Mouse (Mus musculus): Measurements from ENCODE around the gene Ly9. TPM values are rescaled to one million over a fixed set of nuclear protein-coding genes. Genes with fewer than 3 reads are reported as not detected.

Gene Ly9
- 0.10 TPM in 1 of 2 replicates, not detected in the other for polyA plus RNA-seq (2014; fragmentation: Nextera tagmentation; extraction: Ambion mirVana)

- WGBS = 88% methylated on average over 9 of the region's 9 CpGs
- H3K27me3 ChIP-seq (replicated peaks; ENCODE audit: control insufficient read depth, insufficient read depth, low read length) = no peaks in the 10 kb centered on the region
- H3K4me3 ChIP-seq (ENCODE audit: low read depth, low read length) = no peak within 1 kb of the TSS
- DNase-seq (ENCODE audit: low spot score) (no peak), ATAC-seq (no peak)
- no peaks in the 10 kb centered on the region for H3K4me1 ChIP-seq (ENCODE audit: control insufficient read depth, insufficient read depth, low read length)
- no peaks in the 10 kb centered on the region for H3K36me3 ChIP-seq (ENCODE audit: control insufficient read depth, insufficient read depth, low read length)
- no peak within 1 kb of the TSS for H3K27ac ChIP-seq (ENCODE audit: low read depth, low read length)
- H3K4me2 ChIP-seq (ENCODE audit: low read length) = no peak within 1 kb of the TSS
- no peaks in the 10 kb centered on the region for H3K9me3 ChIP-seq (replicated peaks; ENCODE audit: control insufficient read depth, low read length)
- no peak within 1 kb of the TSS for H3K9ac ChIP-seq (ENCODE audit: low read length)
These were observed at the start of gene Ly9 for GRCm38 (mm10) chr1:171607176-171607575. TSS of gene Ly9 (minus strand) at chr1:171607410.

- H3K4me2 ChIP-seq (ENCODE audit: low read length) = no peak within 1 kb of the TSS
- WGBS = 91% methylated on average over 5 of the region's 5 CpGs
- no peaks in the 10 kb centered on the region for H3K27me3 ChIP-seq (replicated peaks; ENCODE audit: control insufficient read depth, insufficient read depth, low read length)
- no peaks in the 10 kb centered on the region for H3K4me1 ChIP-seq (ENCODE audit: control insufficient read depth, insufficient read depth, low read length)
- no peaks in the 10 kb centered on the region for H3K9me3 ChIP-seq (replicated peaks; ENCODE audit: control insufficient read depth, low read length)
- DNase-seq (ENCODE audit: low spot score) (no peak), ATAC-seq (no peak)
- no peak within 1 kb of the TSS for H3K27ac ChIP-seq (ENCODE audit: low read depth, low read length)
- no peaks in the 10 kb centered on the region for H3K36me3 ChIP-seq (ENCODE audit: control insufficient read depth, insufficient read depth, low read length)
- H3K9ac ChIP-seq (ENCODE audit: low read length) = no peak within 1 kb of the TSS
- H3K4me3 ChIP-seq (ENCODE audit: low read depth, low read length) = no peak within 1 kb of the TSS
These were observed 45.5 kb upstream of the Ly9 start, which contains the start of gene Slamf7 for GRCm38 (mm10) chr1:171652734-171653133. TSS of gene Slamf7 (minus strand) at chr1:171653035.

- Histone ChIP-seq H3K4me2 (ENCODE audit: low read length) (no peak overlapping the region), H3K27ac (ENCODE audit: low read depth, low read length) (no peak overlapping the region), H3K27me3 (replicated peaks; ENCODE audit: control insufficient read depth, insufficient read depth, low read length) (no peaks in the 10 kb centered on the region), H3K9ac (ENCODE audit: low read length) (no peak overlapping the region), H3K4me1 (ENCODE audit: control insufficient read depth, insufficient read depth, low read length) (no peaks in the 10 kb centered on the region), H3K9me3 (replicated peaks; ENCODE audit: control insufficient read depth, low read length) (no peaks in the 10 kb centered on the region), H3K4me3 (ENCODE audit: low read depth, low read length) (no peak overlapping the region), H3K36me3 (ENCODE audit: control insufficient read depth, insufficient read depth, low read length) (no peaks in the 10 kb centered on the region)
- no peak for ATAC-seq
- DNase-seq (ENCODE audit: low spot score) = no peak
- WGBS = 73% methylated on average over 8 of the region's 8 CpGs
These were observed 41.6 kb upstream of the Ly9 start for GRCm38 (mm10) chr1:171648840-171649239.

GRCm38 (mm10) chr1:171647716-171648115 lies 40.5 kb upstream of the Ly9 start:
- no peak overlapping the region for H3K9ac ChIP-seq (ENCODE audit: low read length)
- H3K4me2 ChIP-seq (ENCODE audit: low read length) = no peak overlapping the region
- ATAC-seq = no peak
- no peak overlapping the region for H3K27ac ChIP-seq (ENCODE audit: low read depth, low read length)
- no peaks in the 10 kb centered on the region for H3K36me3 ChIP-seq (ENCODE audit: control insufficient read depth, insufficient read depth, low read length)
- H3K9me3 ChIP-seq (replicated peaks; ENCODE audit: control insufficient read depth, low read length) = no peaks in the 10 kb centered on the region
- no peak overlapping the region for H3K4me3 ChIP-seq (ENCODE audit: low read depth, low read length)
- H3K27me3 ChIP-seq (replicated peaks; ENCODE audit: control insufficient read depth, insufficient read depth, low read length) = no peaks in the 10 kb centered on the region
- 79% methylated on average over 5 of the region's 5 CpGs for WGBS
- DNase-seq (ENCODE audit: low spot score) = no peak
- no peaks in the 10 kb centered on the region for H3K4me1 ChIP-seq (ENCODE audit: control insufficient read depth, insufficient read depth, low read length)

GRCm38 (mm10) chr1:171646429-171646940 lies 39.3 kb upstream of the Ly9 start:
- H3K27me3 ChIP-seq (replicated peaks; ENCODE audit: control insufficient read depth, insufficient read depth, low read length) = no peaks in the 10 kb centered on the region
- H3K4me3 ChIP-seq (ENCODE audit: low read depth, low read length) = no peak overlapping the region
- ATAC-seq = no peak
- WGBS = 74% methylated on average over 5 of the region's 5 CpGs
- H3K4me1 ChIP-seq (ENCODE audit: control insufficient read depth, insufficient read depth, low read length) = no peaks in the 10 kb centered on the region
- no peak overlapping the region for H3K9ac ChIP-seq (ENCODE audit: low read length)
- no peak for DNase-seq (ENCODE audit: low spot score)
- no peak overlapping the region for H3K27ac ChIP-seq (ENCODE audit: low read depth, low read length)
- H3K36me3 ChIP-seq (ENCODE audit: control insufficient read depth, insufficient read depth, low read length) = no peaks in the 10 kb centered on the region
- H3K9me3 ChIP-seq (replicated peaks; ENCODE audit: control insufficient read depth, low read length) = no peaks in the 10 kb centered on the region
- no peak overlapping the region for H3K4me2 ChIP-seq (ENCODE audit: low read length)

- no peaks in the 10 kb centered on the region for H3K4me1 ChIP-seq (ENCODE audit: control insufficient read depth, insufficient read depth, low read length)
- H3K27me3 ChIP-seq (replicated peaks; ENCODE audit: control insufficient read depth, insufficient read depth, low read length) = no peaks in the 10 kb centered on the region
- DNase-seq (ENCODE audit: low spot score) = no peak
- no peak for ATAC-seq
- no peaks in the 10 kb centered on the region for H3K36me3 ChIP-seq (ENCODE audit: control insufficient read depth, insufficient read depth, low read length)
- H3K9me3 ChIP-seq (replicated peaks; ENCODE audit: control insufficient read depth, low read length) = no peaks in the 10 kb centered on the region
- no peak overlapping the region for H3K27ac ChIP-seq (ENCODE audit: low read depth, low read length)
- 82% methylated on average over 7 of the region's 7 CpGs for WGBS
- no peak overlapping the region for H3K4me3 ChIP-seq (ENCODE audit: low read depth, low read length)
- H3K9ac ChIP-seq (ENCODE audit: low read length) = no peak overlapping the region
- H3K4me2 ChIP-seq (ENCODE audit: low read length) = no peak overlapping the region
These were observed 36.4 kb upstream of the Ly9 start for GRCm38 (mm10) chr1:171643612-171644011.

- H3K4me2 ChIP-seq (ENCODE audit: low read length) = no peak overlapping the region
- no peak overlapping the region for H3K9ac ChIP-seq (ENCODE audit: low read length)
- H3K4me3 ChIP-seq (ENCODE audit: low read depth, low read length) = no peak overlapping the region
- no peaks in the 10 kb centered on the region for H3K27me3 ChIP-seq (replicated peaks; ENCODE audit: control insufficient read depth, insufficient read depth, low read length)
- 92% methylated on average over 6 of the region's 6 CpGs for WGBS
- no peaks in the 10 kb centered on the region for H3K4me1 ChIP-seq (ENCODE audit: control insufficient read depth, insufficient read depth, low read length)
- DNase-seq (ENCODE audit: low spot score) = no peak
- no peak for ATAC-seq
- H3K27ac ChIP-seq (ENCODE audit: low read depth, low read length) = no peak overlapping the region
- no peaks in the 10 kb centered on the region for H3K36me3 ChIP-seq (ENCODE audit: control insufficient read depth, insufficient read depth, low read length)
- H3K9me3 ChIP-seq (replicated peaks; ENCODE audit: control insufficient read depth, low read length) = no peaks in the 10 kb centered on the region
These were observed 33.6 kb upstream of the Ly9 start for GRCm38 (mm10) chr1:171640796-171641195.

GRCm38 (mm10) chr1:171638686-171639085 lies 31.5 kb upstream of the Ly9 start:
- 74% methylated on average over 2 of the region's 2 CpGs for WGBS
- no peak for ATAC-seq
- H3K9me3 ChIP-seq (replicated peaks; ENCODE audit: control insufficient read depth, low read length) = no peaks in the 10 kb centered on the region
- no peak overlapping the region for H3K4me2 ChIP-seq (ENCODE audit: low read length)
- H3K36me3 ChIP-seq (ENCODE audit: control insufficient read depth, insufficient read depth, low read length) = no peaks in the 10 kb centered on the region
- H3K9ac ChIP-seq (ENCODE audit: low read length) = no peak overlapping the region
- H3K4me3 ChIP-seq (ENCODE audit: low read depth, low read length) = no peak overlapping the region
- no peaks in the 10 kb centered on the region for H3K4me1 ChIP-seq (ENCODE audit: control insufficient read depth, insufficient read depth, low read length)
- DNase-seq (ENCODE audit: low spot score) = no peak
- no peaks in the 10 kb centered on the region for H3K27me3 ChIP-seq (replicated peaks; ENCODE audit: control insufficient read depth, insufficient read depth, low read length)
- no peak overlapping the region for H3K27ac ChIP-seq (ENCODE audit: low read depth, low read length)

- 87% methylated on average over 8 of the region's 8 CpGs for WGBS
- ATAC-seq = no peak
These were observed 29.9 kb upstream of the Ly9 start for GRCm38 (mm10) chr1:171637101-171637500.

More at GRCm38 (mm10) chr1:171637101-171637500, 29.9 kb upstream of the Ly9 start:
- no peak for DNase-seq (ENCODE audit: low spot score)
- no peak overlapping the region for H3K27ac ChIP-seq (ENCODE audit: low read depth, low read length)
- H3K36me3 ChIP-seq (ENCODE audit: control insufficient read depth, insufficient read depth, low read length) = no peaks in the 10 kb centered on the region
- no peak overlapping the region for H3K9ac ChIP-seq (ENCODE audit: low read length)
- no peaks in the 10 kb centered on the region for H3K9me3 ChIP-seq (replicated peaks; ENCODE audit: control insufficient read depth, low read length)
- H3K27me3 ChIP-seq (replicated peaks; ENCODE audit: control insufficient read depth, insufficient read depth, low read length) = no peaks in the 10 kb centered on the region
- H3K4me1 ChIP-seq (ENCODE audit: control insufficient read depth, insufficient read depth, low read length) = no peaks in the 10 kb centered on the region
- no peak overlapping the region for H3K4me2 ChIP-seq (ENCODE audit: low read length)
- no peak overlapping the region for H3K4me3 ChIP-seq (ENCODE audit: low read depth, low read length)
